In genomic region chr5:125148686-125149085, GRCm38 (mm10) we compare ENCODE assay signal across 7 mouse cellular contexts. TPM values are rescaled to one million over a fixed set of nuclear protein-coding genes. Genes with fewer than 3 reads are reported as not detected.
DNase-seq lines count a peak whose midpoint lies in the region; ATAC-seq lines count a peak whose summit lies in the region.

No protein-coding gene starts in this region.

- H3K4me2 ChIP-seq in kidney, embryonic 14.5 days (replicated peaks; ENCODE audit: low read depth, low read length) = no peak overlapping the region
- no peak overlapping the region for H3K4me2 ChIP-seq in midbrain, embryonic 15.5 days

- H3K4me3 ChIP-seq in kidney, embryonic 14.5 days (ENCODE audit: low read length) = no peak overlapping the region
- no peak overlapping the region for H3K4me3 ChIP-seq in midbrain, embryonic 15.5 days

- no peaks in the 10 kb centered on the region for H3K27me3 ChIP-seq in kidney, embryonic 14.5 days (ENCODE audit: control insufficient read depth, insufficient read depth, low read length)
- H3K27me3 ChIP-seq in midbrain, embryonic 15.5 days (replicated peaks) = no peaks in the 10 kb centered on the region

- peaks cover 59% of the 10 kb centered on the region for H3K4me1 ChIP-seq in kidney, embryonic 14.5 days (ENCODE audit: control insufficient read depth, insufficient read depth, low read length)
- peaks cover 65% of the 10 kb centered on the region for H3K4me1 ChIP-seq in midbrain, embryonic 15.5 days

- 0 out of 2 replicates have a peak overlapping the region, but pooled peaks have one; percentile 23 for H3K9ac ChIP-seq in kidney, embryonic 14.5 days (ENCODE audit: low read depth, low read length)
- H3K9ac ChIP-seq in midbrain, embryonic 15.5 days = no peak overlapping the region

- DNase-seq in urinary bladder, postnatal 36 days (ENCODE audit: low spot score in 2 of 2) = peak; percentile 43 to 78
- no peak for DNase-seq in urinary bladder, postnatal 25 days (ENCODE audit: low spot score)
- DNase-seq in gastrocnemius, postnatal 25 days = peak; percentile 86
- no peak for DNase-seq in embryo, embryonic 9.5 days (ENCODE audit: extremely low spot score)
- no peak for DNase-seq in thymus, postnatal 14 days

- peak overlapping the region; percentile 51; the same call in 1 of the 2 replicates for H3K27ac ChIP-seq in kidney, embryonic 14.5 days (ENCODE audit: low read depth, low read length)
- H3K27ac ChIP-seq in midbrain, embryonic 15.5 days = peak overlapping the region; percentile 63

- no peaks in the 10 kb centered on the region for H3K36me3 ChIP-seq in kidney, embryonic 14.5 days (ENCODE audit: control insufficient read depth, insufficient read depth, low read length)
- no peaks in the 10 kb centered on the region for H3K36me3 ChIP-seq in midbrain, embryonic 15.5 days (replicated peaks)

- no peaks in the 10 kb centered on the region for H3K9me3 ChIP-seq in kidney, embryonic 14.5 days (ENCODE audit: control insufficient read depth, low read length)
- no peaks in the 10 kb centered on the region for H3K9me3 ChIP-seq in midbrain, embryonic 15.5 days

- WGBS in kidney, embryonic 14.5 days = 24% methylated on average over 5 of the region's 5 CpGs
- WGBS in midbrain, embryonic 15.5 days = 64% methylated on average over 5 of the region's 5 CpGs

- no peak for ATAC-seq in kidney, embryonic 14.5 days (ENCODE audit: low FRiP score, low TSS enrichment)
- ATAC-seq in midbrain, embryonic 15.5 days (replicated peaks) = no peak

RNA-seq across cellular contexts. Expression of gene Ncor2, which starts 30.3 kb away (rescaled TPM):
- total RNA-seq in gastrocnemius, postnatal 25 days (2021) = 100 to 1,000 TPM in 1 of 2 experiments, 10 to 100 TPM in 1; 92.7 to 108 TPM
- polyA plus RNA-seq in kidney, embryonic 14.5 days (2014; fragmentation: Nextera tagmentation; extraction: Ambion mirVana) = 34.6 and 35.0 TPM in 2 replicates
- 25.6 and 27.6 TPM in 2 replicates for polyA plus RNA-seq in midbrain, embryonic 15.5 days (2015; fragmentation: Nextera tagmentation; extraction: Ambion mirVana)

Comparison
In these comparisons a context has a peak if more than half of its experiments do, and no peak if none do; other contexts are left out.
1. DNase-seq: peak in urinary bladder, postnatal 36 days (2 of 2) and gastrocnemius, postnatal 25 days (single experiment); none in urinary bladder, postnatal 25 days (single experiment), embryo, embryonic 9.5 days (single experiment) and thymus, postnatal 14 days (single experiment).